In the genomic region with DNA sequence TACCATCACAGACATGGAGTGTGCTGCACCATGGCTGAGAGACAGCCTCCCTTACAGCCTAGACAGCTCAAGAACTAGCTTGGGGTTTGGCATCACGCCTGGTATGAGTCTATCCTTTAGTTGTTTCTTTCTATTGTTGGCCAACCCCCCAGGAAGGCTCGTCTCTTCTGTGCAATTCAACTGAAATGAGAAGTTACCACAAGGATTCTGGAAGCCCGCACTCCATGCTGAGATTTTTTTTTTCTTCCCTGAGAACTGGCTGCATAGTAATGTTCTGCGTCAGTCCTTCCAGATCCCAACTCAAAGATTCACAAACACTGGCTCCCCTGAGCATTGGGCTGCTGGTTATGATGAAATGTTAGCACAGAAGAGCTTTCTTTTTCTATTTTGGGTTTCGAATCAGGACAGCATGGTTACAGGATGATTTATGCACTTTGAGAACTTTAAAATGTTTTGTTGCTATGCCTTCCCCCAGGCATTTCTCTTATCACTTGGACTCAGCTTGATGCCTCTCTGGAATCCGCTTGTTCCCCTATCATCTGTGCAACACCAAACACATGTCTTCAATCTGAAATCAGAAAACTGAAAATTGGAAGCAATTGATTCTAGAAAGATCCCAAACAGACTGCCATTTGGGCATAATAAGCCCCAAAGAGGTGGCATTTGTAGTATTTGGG, we compare ENCODE assay signal across 9 mouse cellular contexts. TPM values are rescaled to one million over a fixed set of nuclear protein-coding genes. Genes with fewer than 3 reads are reported as not detected.
DNase-seq lines count a peak whose midpoint lies in the region; ATAC-seq lines count a peak whose summit lies in the region.
"Had no signal": no experiment of that assay in that cellular context is flagged by ENCODE, and none has a peak within 500 bp of the region (broad histone marks: within the 10 kb centered on the region; RNA-seq: fewer than 3 reads in every experiment).

No protein-coding gene starts in this region.

- no peak for ATAC-seq in monocyte, adult 5-6 weeks (replicated peaks; ENCODE audit: insufficient number of reproducible peaks, low FRiP score, low TSS enrichment, poor library complexity, severe bottlenecking)

- DNase-seq in kidney, postnatal 4 days, result peak; percentile 15 to 32
- no peak for DNase-seq in kidney, postnatal 36 days
- peak; percentile 99 for DNase-seq in NIH3T3 (ENCODE audit: low read depth)
- peak; percentile 96 for DNase-seq in fibroblast of lung, adult 2 months (ENCODE audit: low read depth)
- DNase-seq in heart, postnatal 4 days, result peak; percentile 61
- no peak for DNase-seq in testis, postnatal 10 days (ENCODE audit: low spot score)
- DNase-seq in thymus, postnatal 4 days, result no peak
- DNase-seq: liver, embryonic 13.5 days had no signal

RNA-seq across cellular contexts. Expression of a gene that starts 29.7 kb away (rescaled TPM):
- total RNA-seq in heart, postnatal 4 days (2021), result 10 to 100 TPM; 40.9 to 41.6 TPM
- total RNA-seq in monocyte, adult 5-6 weeks (2017), result not detected in 3 replicates

Comparison
In these comparisons a context has a peak if more than half of its experiments do, and no peak if none do; other contexts are left out.
1. DNase-seq: peak in kidney, postnatal 4 days (2 of 2), NIH3T3 (single experiment), fibroblast of lung, adult 2 months (single experiment) and heart, postnatal 4 days (single experiment); none in kidney, postnatal 36 days (0 of 2), testis, postnatal 10 days (single experiment) and thymus, postnatal 4 days (single experiment).
2. RNA of a gene that starts 29.7 kb away (total RNA-seq): 40.9 to 41.6 TPM in heart, postnatal 4 days; not detected in monocyte, adult 5-6 weeks; every median in the first group is over 10 times any median in the second.